Mouse (Mus musculus): Measurements from ENCODE around the gene Cc2d1b. TPM values are rescaled to one million over a fixed set of nuclear protein-coding genes. Genes with fewer than 3 reads are reported as not detected.

Cc2d1b gene
- total RNA-seq, 2 experiments from 2014 or later = 32.6 to 33.5 TPM

- DNase-seq = no peak
These were observed 44.7 kb downstream of the Cc2d1b start for GRCm38 (mm10) chr4:108664407-108664806.

Other genes with a start within 250 kb of the Cc2d1b start
- gene Shisal2a, start 236.6 kb upstream of the Cc2d1b start, total RNA-seq (2021) = not detected
- gene Gpx7, start 213.0 kb upstream of the Cc2d1b start, total RNA-seq (2021) = 1 to 10 TPM; 5.4 to 5.8 TPM
- 10 to 100 TPM; 39.3 to 40.2 TPM for gene Tut4, start 160.5 kb upstream of the Cc2d1b start, total RNA-seq (2021)
- 10 to 100 TPM; 27.1 to 32.2 TPM for gene Prpf38a, start 40.6 kb upstream of the Cc2d1b start, total RNA-seq (2021)
- gene Orc1, start 40.5 kb upstream of the Cc2d1b start, total RNA-seq (2021) = under 1 TPM in 1 of 2 experiments, not detected in 1; 0.30 TPM
- 1 to 10 TPM; 1.5 to 1.7 TPM for gene 3110021N24Rik, start 99.7 kb downstream of the Cc2d1b start, total RNA-seq (2021)
- 10 to 100 TPM; 53.4 to 55.7 TPM for gene Zfyve9, start 160.9 kb downstream of the Cc2d1b start, total RNA-seq (2021)
- 10 to 100 TPM; 79.0 to 83.1 TPM for gene Btf3l4, start 213.7 kb downstream of the Cc2d1b start, total RNA-seq (2021)
- gene Txndc12, start 214.7 kb downstream of the Cc2d1b start, total RNA-seq (2021) = 10 to 100 TPM; 32.9 to 35.6 TPM
- gene Kti12, start 227.8 kb downstream of the Cc2d1b start, total RNA-seq (2021) = 10 to 100 TPM; 18.2 to 21.4 TPM
- not detected for gene A730015C16Rik, start 228.7 kb downstream of the Cc2d1b start, total RNA-seq (2021)

Data from layer of hippocampus, postnatal 36 days (tissue).